Mouse (Mus musculus) cortical plate, adult 2 months (tissue): ENCODE measurements at regions not wholly inside any gene's neighbourhood (a gene's known extent, or its start where the extent isn't known, plus 50 kb on each side); places are given as distances from the start of the nearest gene placed in this dataset.

Experiments
- CTCF ChIP-seq: fragments of 200-500 bp; IDR thresholded peaks from 2 replicates; pipeline ENCODE4 v1.5.1; 2011; ENCODE audit warnings: mild to moderate bottlenecking, control low read depth, low read length; ENCODE audit not compliant: insufficient read depth; ENCODE audit errors: extremely low read depth
- POLR2A ChIP-seq: fragments of 200-500 bp; IDR thresholded peaks from 2 replicates; pipeline ENCODE4 v1.6.1; 2011; ENCODE audit warnings: mild to moderate bottlenecking, low read length, control low read depth; ENCODE audit not compliant: insufficient read depth; ENCODE audit errors: extremely low read depth

- TF ChIP-seq POLR2A = no peak
- TF ChIP-seq CTCF = no peak
Observed at GRCm38 (mm10) chr7:64024253-64024652, 85.5 kb upstream of the Klf13 start.
